Mouse (Mus musculus) cerebellum, adult 18-20 months (tissue): ENCODE measurements around the gene Traf5.

Source experiments
- DNase-seq, 2 experiments: peaks; one replicate each; pipeline ENCODE4 v3.0.0; 2021

The Traf5 gene

GRCm38 (mm10) chr1:192091806-192092772 lies at the start of gene Traf5:
TSS of gene Traf5 (minus strand) at chr1:192092559.
- DNase-seq: peak; percentile 88 to 93

GRCm38 (mm10) chr1:192140313-192140712 lies 48.0 kb upstream of the Traf5 start:
- no peak for DNase-seq

- DNase-seq: peak; percentile 82 to 91
Measured at GRCm38 (mm10) chr1:192137926-192138910, 45.9 kb upstream of the Traf5 start, which contains the start of gene Rcor3. TSS of gene Rcor3 (minus strand) at chr1:192138062.

GRCm38 (mm10) chr1:192137291-192137925 lies 45.0 kb upstream of the Traf5 start:
- no peak for DNase-seq

GRCm38 (mm10) chr1:192136561-192137290 lies 44.4 kb upstream of the Traf5 start:
- DNase-seq: peak; percentile 80 to 88

GRCm38 (mm10) chr1:192130202-192130601 lies 37.8 kb upstream of the Traf5 start:
- no peak for DNase-seq

- DNase-seq: no peak
Measured at GRCm38 (mm10) chr1:192128343-192128742, 36.0 kb upstream of the Traf5 start.

- DNase-seq: no peak
Measured at GRCm38 (mm10) chr1:192125761-192126160, 33.4 kb upstream of the Traf5 start.

- DNase-seq: no peak
Measured at GRCm38 (mm10) chr1:192116262-192116661, 23.9 kb upstream of the Traf5 start.

- no peak for DNase-seq
Measured at GRCm38 (mm10) chr1:192115378-192115777, 23.0 kb upstream of the Traf5 start.

- DNase-seq: peak; percentile 41 to 50
Measured at GRCm38 (mm10) chr1:192109169-192109568, 16.8 kb upstream of the Traf5 start.

- peak; percentile 31 to 55 for DNase-seq
Measured at GRCm38 (mm10) chr1:192107352-192107751, 15.0 kb upstream of the Traf5 start.

GRCm38 (mm10) chr1:192105902-192106389 lies 13.6 kb upstream of the Traf5 start:
- no peak for DNase-seq

- DNase-seq: no peak
Measured at GRCm38 (mm10) chr1:192104021-192104420, 11.7 kb upstream of the Traf5 start.

GRCm38 (mm10) chr1:192103176-192103575 lies 10.8 kb upstream of the Traf5 start:
- DNase-seq: no peak

- DNase-seq: no peak
Measured at GRCm38 (mm10) chr1:192101359-192101758, 9.0 kb upstream of the Traf5 start.

- DNase-seq: no peak
Measured at GRCm38 (mm10) chr1:192100742-192101141, 8.4 kb upstream of the Traf5 start.

- DNase-seq: no peak
Measured at GRCm38 (mm10) chr1:192095626-192096025, 3.3 kb upstream of the Traf5 start.

- peak; percentile 53 to 61 for DNase-seq
Measured at GRCm38 (mm10) chr1:192094451-192095170, 2.3 kb upstream of the Traf5 start.

GRCm38 (mm10) chr1:192092879-192093660 lies 711 bp upstream of the Traf5 start:
- DNase-seq: peak; percentile 81 to 87
